Mouse (Mus musculus) CD4-positive, CD25-positive, alpha-beta regulatory T cell, adult 4 months (primary cell): ENCODE measurements around the gene Psmc6. TPM values are rescaled to one million over a fixed set of nuclear protein-coding genes. Genes with fewer than 3 reads are reported as not detected.

Experiments
- ATAC-seq: one replicate; pipeline ENCODE4 v1.8.0; 2017
- polyA plus RNA-seq, 2 experiments: library from polyadenylated mRNA; unstranded; fragments of 100-300 nt; shearing (Covaris generic); gene quantifications; one replicate each; pipeline ENCODE4 v1.2.1; 2017

Psmc6 gene
- polyA plus RNA-seq, 2 experiments from 2014 or later, result 131 to 179 TPM

GRCm38 (mm10) chr14:45364211-45365195 is 34.9 kb downstream of the Psmc6 start:
- no peak for ATAC-seq

DNA sequence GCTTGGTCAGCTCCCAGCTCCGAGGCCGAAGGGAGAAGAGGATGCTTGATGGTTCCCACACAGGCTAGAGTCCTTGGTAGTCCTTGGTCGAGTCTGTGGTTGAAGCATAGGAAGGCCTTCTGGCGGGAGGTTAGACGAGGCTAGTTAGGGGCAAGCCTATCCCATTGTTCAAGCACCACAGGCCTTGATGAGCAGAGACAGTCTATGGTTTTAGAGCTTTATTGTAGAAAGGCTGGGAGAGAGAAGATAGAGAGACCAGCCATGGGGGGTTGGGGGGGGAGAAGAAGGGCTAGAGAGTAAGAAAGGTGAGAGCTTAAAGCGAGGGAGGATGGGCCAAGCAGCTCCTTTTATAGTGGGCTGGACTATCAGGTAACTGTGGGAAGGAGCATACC is 35.6 kb downstream of the Psmc6 start:
- no peak for ATAC-seq

DNA sequence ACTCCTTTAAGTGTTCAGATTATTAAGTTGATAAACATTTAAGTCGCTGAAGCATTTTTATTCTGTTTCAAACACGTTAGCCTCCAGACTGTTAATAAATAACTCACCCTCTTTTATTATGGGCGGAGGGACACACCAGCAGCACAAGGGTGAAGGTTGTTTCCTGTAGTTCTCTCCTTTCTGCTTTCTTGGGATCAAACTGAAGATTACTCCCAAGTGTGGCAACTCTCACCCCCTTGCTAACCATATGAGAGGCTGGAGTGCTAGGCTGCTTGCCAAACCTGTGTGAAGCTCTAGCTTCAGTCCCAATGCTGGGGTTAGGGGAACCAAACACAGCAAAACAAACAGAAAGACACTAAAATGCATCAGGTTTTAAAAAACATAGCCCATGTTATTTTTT is 49.2 kb downstream of the Psmc6 start:
- ATAC-seq, result no peak

DNA sequence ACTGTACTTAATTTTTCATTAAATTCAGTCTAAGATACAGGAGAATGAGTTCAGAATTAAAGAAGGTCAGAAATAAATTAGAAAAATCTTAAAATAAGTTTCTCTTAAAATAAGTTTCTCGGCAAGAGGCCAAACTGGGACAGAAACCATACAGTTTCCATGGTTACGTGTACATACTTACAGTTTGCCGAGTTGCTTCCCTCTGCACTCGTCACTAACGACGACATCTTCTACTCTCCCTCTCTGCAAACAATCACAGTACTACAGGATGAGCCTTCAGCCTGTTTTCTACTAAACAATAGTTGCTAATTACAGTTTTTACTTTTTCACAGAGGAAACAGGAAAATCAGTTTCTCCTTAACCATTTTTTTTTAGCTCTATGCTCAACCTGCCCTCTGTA is 51.2 kb downstream of the Psmc6 start:
- no peak for ATAC-seq

- peak; percentile 30 for ATAC-seq
Measured at GRCm38 (mm10) chr14:45382912-45383311, 53.3 kb downstream of the Psmc6 start.

- ATAC-seq, result no peak
Measured at GRCm38 (mm10) chr14:45385596-45385995, 56.0 kb downstream of the Psmc6 start.

GRCm38 (mm10) chr14:45387480-45387879 is 57.9 kb downstream of the Psmc6 start:
- peak; percentile 49 for ATAC-seq

GRCm38 (mm10) chr14:45388345-45389181 is 59.0 kb downstream of the Psmc6 start:
- ATAC-seq, result peak; percentile 66

DNA sequence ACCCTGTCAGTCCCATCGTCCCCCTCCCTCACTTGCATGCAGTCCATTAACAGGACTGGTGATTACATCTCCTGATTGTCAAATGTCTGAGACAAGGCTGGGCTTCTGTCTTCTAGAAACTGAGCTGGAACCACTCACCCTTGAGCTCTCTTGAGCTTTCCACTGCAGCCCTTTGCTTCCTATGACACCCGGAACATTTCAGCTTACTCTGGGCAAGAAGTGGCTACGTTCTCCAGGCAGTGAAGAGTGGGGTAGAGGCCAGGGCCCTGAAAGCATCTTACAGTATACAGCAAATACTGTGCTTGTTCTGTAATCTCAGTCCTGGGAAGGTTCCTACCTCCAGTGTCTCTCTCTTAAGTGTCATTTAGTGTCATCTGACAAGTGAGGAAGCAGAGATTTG is 59.6 kb downstream of the Psmc6 start:
- ATAC-seq, result peak; percentile 38

Other genes with a start within 250 kb of the Psmc6 start
- under 1 TPM; 0.46 to 0.98 TPM for gene Gpr137c, start 110.1 kb upstream of the Psmc6 start, polyA plus RNA-seq
- gene Txndc16, start 109.5 kb upstream of the Psmc6 start, polyA plus RNA-seq, result 10 to 100 TPM; 16.4 to 17.0 TPM
- gene Ero1l, start 11.0 kb upstream of the Psmc6 start, polyA plus RNA-seq, result 10 to 100 TPM; 17.8 to 28.1 TPM
- gene Styx, start 21.3 kb downstream of the Psmc6 start, polyA plus RNA-seq, result 10 to 100 TPM; 18.3 to 23.8 TPM
- gene Gnpnat1, start 75.1 kb downstream of the Psmc6 start, polyA plus RNA-seq, result 10 to 100 TPM; 68.3 to 79.2 TPM
- not detected for gene Fermt2, start 200.3 kb downstream of the Psmc6 start, polyA plus RNA-seq